Comparison of ENCODE assay signal across 7 mouse cellular contexts in the genomic region with DNA sequence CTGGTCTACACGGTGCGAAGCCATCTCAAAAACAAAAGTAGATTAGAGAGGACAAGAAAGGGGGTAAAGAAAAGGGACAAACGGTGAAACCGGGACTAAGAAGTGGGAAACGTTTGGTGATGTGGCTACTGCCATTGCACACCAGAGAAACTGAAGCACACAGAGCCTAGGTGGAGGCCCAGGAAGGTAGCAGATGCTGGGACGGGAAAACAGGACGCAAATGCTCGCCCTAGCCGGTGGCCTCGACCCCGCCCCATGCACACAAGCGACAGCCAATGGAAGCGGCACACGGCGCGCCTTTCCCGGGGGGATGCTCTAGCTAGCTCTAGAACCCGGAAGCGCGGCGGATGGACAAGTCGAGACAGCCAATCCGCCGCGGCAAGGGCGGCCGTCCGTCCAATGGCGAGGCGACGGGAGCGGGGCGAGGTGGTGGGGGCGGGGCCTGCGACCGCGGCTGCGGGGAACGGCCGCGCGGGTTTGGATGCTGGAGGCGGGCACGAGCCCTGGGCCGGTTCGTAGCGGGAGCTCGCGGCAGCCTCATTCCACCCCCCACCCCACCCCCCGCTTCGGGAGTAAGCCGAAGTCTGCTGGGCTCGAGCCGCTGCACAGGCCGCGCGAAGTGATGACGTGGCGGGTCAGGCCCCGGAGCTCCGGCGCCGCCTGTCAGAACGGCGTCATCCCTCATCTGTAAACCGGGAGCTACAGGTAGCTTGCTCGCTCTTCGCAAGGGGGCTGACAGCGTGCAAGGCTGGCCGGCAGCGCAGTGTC. TPM values are rescaled to one million over a fixed set of nuclear protein-coding genes. Genes with fewer than 3 reads are reported as not detected.
A peak's percentile ranks its signal among the peaks of the same experiment; 100 is the strongest.
DNase-seq lines count a peak whose midpoint lies in the region; ATAC-seq lines count a peak whose summit lies in the region.

A gene (plus strand): TSS at position 459 of the 768 bp plus-strand sequence.

- peaks cover 17% of the 10 kb centered on the region for H3K36me3 ChIP-seq in intestine, embryonic 15.5 days
- peaks cover 32% of the 10 kb centered on the region for H3K36me3 ChIP-seq in midbrain, embryonic 10.5 days

- peak within 1 kb of the TSS; percentile 65 for H3K4me3 ChIP-seq in intestine, embryonic 15.5 days (replicated peaks)
- H3K4me3 ChIP-seq in midbrain, embryonic 10.5 days: peak within 1 kb of the TSS; percentile 82

- intact Hi-C loops in gastrocnemius, postnatal 36 days (cut with DNase I): loop anchor here (2.0 kb wide), 1 partner anchor 35 kb away; no protein-coding TSS in a partner anchor
- intact Hi-C loops in left cerebral cortex, postnatal 25 days (cut with DNase I): loop anchor here (2.0 to 10.0 kb wide), 2 partner anchors 35 to 451 kb away; no protein-coding TSS in a partner anchor

- H3K9ac ChIP-seq in intestine, embryonic 15.5 days: peak within 1 kb of the TSS; percentile 64

- WGBS in intestine, embryonic 15.5 days: under 1% methylated on average over 71 of the region's 71 CpGs
- WGBS in midbrain, embryonic 10.5 days: under 1% methylated on average over 71 of the region's 71 CpGs

- DNase-seq in adrenal gland, adult 2 months: peak; percentile 96
- DNase-seq in embryo, embryonic 11.5 days (ENCODE audit: low read depth, low spot score): peak; percentile 97
- DNase-seq in gastrocnemius, postnatal 36 days: peak; percentile 82 to 91
- DNase-seq in left cerebral cortex, postnatal 25 days (ENCODE audit: low spot score in 2 of 2): peak; percentile 94
- DNase-seq in midbrain, embryonic 10.5 days (ENCODE audit: low spot score): peak; percentile 98
- peak; percentile 92 for DNase-seq in right cerebral cortex, postnatal 4 days

- peak; percentile 98 for ATAC-seq in intestine, embryonic 15.5 days

- H3K4me2 ChIP-seq in intestine, embryonic 15.5 days (replicated peaks): peak within 1 kb of the TSS; percentile 71

- H3K27ac ChIP-seq in intestine, embryonic 15.5 days: peak within 1 kb of the TSS; percentile 91
- H3K27ac ChIP-seq in midbrain, embryonic 10.5 days (replicated peaks): peak within 1 kb of the TSS; percentile 97

- no peaks in the 10 kb centered on the region for H3K9me3 ChIP-seq in intestine, embryonic 15.5 days
- no peaks in the 10 kb centered on the region for H3K9me3 ChIP-seq in midbrain, embryonic 10.5 days (replicated peaks)

- H3K4me1 ChIP-seq in intestine, embryonic 15.5 days (replicated peaks): peaks cover 17% of the 10 kb centered on the region
- H3K4me1 ChIP-seq in midbrain, embryonic 10.5 days: peaks cover 32% of the 10 kb centered on the region

- H3K27me3 ChIP-seq in intestine, embryonic 15.5 days (replicated peaks): no peaks in the 10 kb centered on the region
- H3K27me3 ChIP-seq in midbrain, embryonic 10.5 days (ENCODE audit: low read depth, poor library complexity, severe bottlenecking): no peaks in the 10 kb centered on the region

RNA-seq across cellular contexts. Expression of the gene that starts here (rescaled TPM):
- total RNA-seq in adrenal gland, adult 2 months (2021): 10 to 100 TPM; 10.5 to 19.5 TPM
- polyA plus RNA-seq in adrenal gland, adult 2 months (2012; rRNA removed): 11.8 and 12.3 TPM in 2 replicates
- total RNA-seq in gastrocnemius, postnatal 36 days (2021): 1 to 10 TPM; 5.1 to 6.4 TPM
- polyA plus RNA-seq in intestine, embryonic 15.5 days (2015; fragmentation: Nextera tagmentation; extraction: Ambion mirVana): 5.4 and 6.2 TPM in 2 replicates
- 10 to 100 TPM; 12.2 to 12.5 TPM for total RNA-seq in left cerebral cortex, postnatal 25 days (2021)
- 4.8 and 5.5 TPM in 2 replicates for polyA plus RNA-seq in midbrain, embryonic 10.5 days (2016; fragmentation: Nextera tagmentation; extraction: Ambion mirVana)

Comparison
In these comparisons a context has a peak if more than half of its experiments do, and no peak if none do; other contexts are left out.
1. Peak in every context shown above with its lines: DNase-seq, ATAC-seq, H3K4me3 ChIP-seq and H3K27ac ChIP-seq.